Mouse (Mus musculus): ENCODE results near the gene Gm21972. TPM values are rescaled to one million over a fixed set of nuclear protein-coding genes. Genes with fewer than 3 reads are reported as not detected.

The Gm21972 gene
- polyA plus RNA-seq, 1 experiment from 2014 or later: not detected

GRCm38 (mm10) chr1:86189034-86189702 is 55.7 kb downstream of the Gm21972 start:
- H3K4me1 ChIP-seq (replicated peaks): no peaks in the 10 kb centered on the region
- no peak overlapping the region for H3K4me2 ChIP-seq
- 62% methylated on average over 6 of the region's 6 CpGs for WGBS (ENCODE audit: insufficient replicate concordance)
- H3K9me3 ChIP-seq (replicated peaks): no peaks in the 10 kb centered on the region
- H3K36me3 ChIP-seq (replicated peaks): no peaks in the 10 kb centered on the region; the same call in 1 of the 2 replicates
- no peak overlapping the region for H3K4me3 ChIP-seq (replicated peaks)
- H3K9ac ChIP-seq: no peak overlapping the region
- H3K27me3 ChIP-seq: no peaks in the 10 kb centered on the region
- H3K27ac ChIP-seq (replicated peaks): no peak overlapping the region
- no peak for ATAC-seq (ENCODE audit: insufficient read depth)

GRCm38 (mm10) chr1:86190843-86191242 is 57.4 kb downstream of the Gm21972 start:
- Histone ChIP-seq H3K9ac (no peak overlapping the region), H3K27me3 (no peaks in the 10 kb centered on the region), H3K4me3 (replicated peaks) (no peak overlapping the region), H3K4me1 (replicated peaks) (no peaks in the 10 kb centered on the region), H3K9me3 (replicated peaks) (no peaks in the 10 kb centered on the region), H3K27ac (replicated peaks) (no peak overlapping the region), H3K36me3 (replicated peaks) (no peaks in the 10 kb centered on the region; the same call in 1 of the 2 replicates), H3K4me2 (no peak overlapping the region)
- no peak for ATAC-seq (ENCODE audit: insufficient read depth)
- whole genome bisulfite sequencing (ENCODE audit: insufficient replicate concordance): 48% methylated on average over 6 of the region's 6 CpGs

GRCm38 (mm10) chr1:86194044-86194443 is 60.6 kb downstream of the Gm21972 start:
- no peak overlapping the region for H3K4me2 ChIP-seq
- no peaks in the 10 kb centered on the region for H3K27me3 ChIP-seq
- H3K9ac ChIP-seq: no peak overlapping the region
- no peak overlapping the region for H3K4me3 ChIP-seq (replicated peaks)
- no peak overlapping the region for H3K27ac ChIP-seq (replicated peaks)
- no peaks in the 10 kb centered on the region for H3K4me1 ChIP-seq (replicated peaks)
- no peaks in the 10 kb centered on the region for H3K9me3 ChIP-seq (replicated peaks)
- ATAC-seq (ENCODE audit: insufficient read depth): no peak
- peaks cover 11% of the 10 kb centered on the region for H3K36me3 ChIP-seq (replicated peaks)
- WGBS (ENCODE audit: insufficient replicate concordance): 58% methylated on average over 7 of the region's 7 CpGs

DNA sequence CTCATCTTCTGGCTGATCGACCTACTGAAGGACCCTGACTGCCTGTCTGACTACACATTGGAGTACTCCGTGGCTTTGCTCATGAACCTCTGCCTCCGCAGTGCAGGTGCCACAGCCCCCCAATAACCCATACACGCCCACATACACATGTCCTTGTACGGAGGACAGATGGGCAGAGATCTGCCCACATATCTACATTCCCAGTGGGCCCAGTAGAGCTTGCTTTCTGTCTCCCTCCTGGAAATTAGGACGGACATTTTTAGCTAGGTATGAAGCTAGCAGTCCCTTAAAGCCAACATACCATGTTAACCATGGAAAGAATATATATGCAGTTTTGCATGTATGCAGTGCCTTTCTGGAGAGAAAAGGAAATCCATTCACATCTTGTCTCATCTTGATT is 64.8 kb downstream of the Gm21972 start:
- 74% methylated on average over 6 of the region's 6 CpGs for WGBS (ENCODE audit: insufficient replicate concordance)
- Histone ChIP-seq H3K36me3 (replicated peaks) (peaks cover 44% of the 10 kb centered on the region), H3K9me3 (replicated peaks) (no peaks in the 10 kb centered on the region), H3K27ac (replicated peaks) (no peak overlapping the region), H3K4me3 (replicated peaks) (no peak overlapping the region), H3K27me3 (no peaks in the 10 kb centered on the region), H3K9ac (no peak overlapping the region), H3K4me2 (no peak overlapping the region), H3K4me1 (replicated peaks) (no peaks in the 10 kb centered on the region)
- ATAC-seq (ENCODE audit: insufficient read depth): no peak

DNA sequence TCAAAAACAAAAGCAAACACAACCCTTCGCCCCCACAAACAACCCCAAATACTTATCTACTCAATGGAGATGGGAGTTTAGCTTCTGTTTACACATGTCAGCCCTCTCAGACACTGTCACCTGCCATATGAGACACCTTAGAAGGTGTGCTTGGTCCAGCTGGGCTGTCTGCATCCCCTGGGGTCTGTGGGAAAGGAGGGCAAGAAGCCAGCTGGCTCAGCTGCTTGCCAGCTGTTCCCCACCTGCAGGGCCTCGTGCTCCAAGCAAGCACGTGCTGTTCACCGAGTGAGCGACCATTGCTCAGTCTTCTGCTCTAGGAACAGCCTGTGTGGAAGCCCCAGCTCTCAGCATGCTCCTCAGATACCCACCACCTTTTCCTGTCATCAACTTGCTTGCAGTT is 65.6 kb downstream of the Gm21972 start:
- Histone ChIP-seq H3K9me3 (replicated peaks) (no peaks in the 10 kb centered on the region), H3K4me1 (replicated peaks) (no peaks in the 10 kb centered on the region), H3K27ac (replicated peaks) (no peak overlapping the region), H3K36me3 (replicated peaks) (peaks cover 52% of the 10 kb centered on the region), H3K9ac (no peak overlapping the region), H3K4me2 (no peak overlapping the region), H3K27me3 (no peaks in the 10 kb centered on the region), H3K4me3 (replicated peaks) (no peak overlapping the region)
- ATAC-seq (ENCODE audit: insufficient read depth): no peak
- 83% methylated on average over 5 of the region's 5 CpGs for WGBS (ENCODE audit: insufficient replicate concordance)

DNA sequence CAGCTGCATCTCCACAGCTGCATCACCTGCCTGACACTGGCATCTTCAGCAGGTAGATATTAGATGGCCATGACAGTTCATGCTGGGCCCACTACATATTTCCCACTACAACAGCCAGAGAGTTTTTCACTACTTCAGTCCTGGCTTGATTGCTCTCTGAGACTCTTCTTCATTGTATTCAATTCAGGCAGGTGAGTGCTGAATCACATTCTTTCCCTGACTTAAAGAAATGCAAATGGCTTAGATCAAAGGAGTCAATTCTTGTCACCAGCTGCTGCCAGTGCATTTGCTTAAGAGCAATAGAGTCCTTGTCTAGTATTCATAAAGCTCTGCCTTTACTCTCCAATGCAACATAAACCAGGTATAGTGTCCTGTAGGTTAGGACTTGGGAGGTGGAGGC is 67.9 kb downstream of the Gm21972 start:
- Histone ChIP-seq H3K4me1 (replicated peaks) (no peaks in the 10 kb centered on the region), H3K9me3 (replicated peaks) (no peaks in the 10 kb centered on the region), H3K27me3 (no peaks in the 10 kb centered on the region), H3K9ac (no peak overlapping the region), H3K4me2 (no peak overlapping the region), H3K27ac (replicated peaks) (no peak overlapping the region), H3K4me3 (replicated peaks) (no peak overlapping the region), H3K36me3 (replicated peaks) (peaks cover 50% of the 10 kb centered on the region)
- ATAC-seq (ENCODE audit: insufficient read depth): no peak

DNA sequence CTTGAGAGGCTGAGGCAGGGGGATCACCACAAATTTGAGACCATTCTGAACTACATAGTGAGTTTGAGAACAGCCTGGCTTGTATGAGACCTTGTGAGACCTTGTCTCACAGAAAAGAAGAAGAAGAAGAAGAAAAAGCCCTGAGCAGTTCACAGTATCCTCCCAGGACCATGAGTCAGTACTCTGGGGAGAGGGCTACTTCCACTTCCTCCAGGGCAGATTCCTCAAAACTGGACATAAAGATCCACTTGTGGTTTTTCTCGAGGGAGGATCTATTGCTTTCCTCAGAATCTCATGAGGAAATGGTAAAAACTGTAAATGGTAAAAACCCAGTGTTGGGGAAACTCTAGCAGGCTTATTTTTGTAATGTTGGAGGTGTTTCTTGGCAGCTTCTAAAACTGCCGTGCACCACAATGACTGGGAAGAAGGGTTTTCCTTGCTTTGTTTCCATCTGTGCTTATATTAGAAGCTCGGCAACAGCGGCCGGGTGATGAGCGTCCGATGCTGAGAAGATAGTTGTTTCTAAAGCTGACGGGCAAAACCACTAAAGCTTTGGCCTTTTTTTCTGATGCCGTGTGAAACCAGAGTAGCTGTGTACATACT is 69.3 kb downstream of the Gm21972 start:
- Histone ChIP-seq H3K36me3 (replicated peaks) (peaks cover 50% of the 10 kb centered on the region), H3K4me3 (replicated peaks) (no peak overlapping the region), H3K4me1 (replicated peaks) (no peaks in the 10 kb centered on the region), H3K27me3 (no peaks in the 10 kb centered on the region), H3K4me2 (no peak overlapping the region), H3K27ac (replicated peaks) (no peak overlapping the region), H3K9me3 (replicated peaks) (no peaks in the 10 kb centered on the region), H3K9ac (no peak overlapping the region)
- 77% methylated on average over 9 of the region's 9 CpGs for WGBS (ENCODE audit: insufficient replicate concordance)
- ATAC-seq (ENCODE audit: insufficient read depth): no peak

GRCm38 (mm10) chr1:86210676-86211075 is 77.2 kb downstream of the Gm21972 start:
- no peaks in the 10 kb centered on the region for H3K27me3 ChIP-seq
- no peak overlapping the region for H3K4me3 ChIP-seq (replicated peaks)
- no peak overlapping the region for H3K9ac ChIP-seq
- 0 out of 2 replicates have a peak overlapping the region, but pooled peaks have one; percentile 58 for H3K27ac ChIP-seq (replicated peaks)
- 74% methylated on average over 7 of the region's 7 CpGs for WGBS (ENCODE audit: insufficient replicate concordance)
- H3K4me2 ChIP-seq: peak overlapping the region; percentile 49
- peaks cover 38% of the 10 kb centered on the region for H3K4me1 ChIP-seq (replicated peaks)
- H3K36me3 ChIP-seq (replicated peaks): peaks cover 30% of the 10 kb centered on the region; the same call in 1 of the 2 replicates
- no peak for ATAC-seq (ENCODE audit: insufficient read depth)
- no peaks in the 10 kb centered on the region for H3K9me3 ChIP-seq (replicated peaks)

- WGBS (ENCODE audit: insufficient replicate concordance): 13% methylated on average over 1 of the region's 1 CpGs
- H3K4me1 ChIP-seq (replicated peaks): peaks cover 38% of the 10 kb centered on the region
These were observed 78.1 kb downstream of the Gm21972 start for GRCm38 (mm10) chr1:86211498-86211897.

More at GRCm38 (mm10) chr1:86211498-86211897, 78.1 kb downstream of the Gm21972 start:
- H3K36me3 ChIP-seq (replicated peaks): peaks cover 30% of the 10 kb centered on the region; the same call in 1 of the 2 replicates
- H3K4me2 ChIP-seq: peak overlapping the region; percentile 49
- peak; percentile 96 for ATAC-seq (ENCODE audit: insufficient read depth)
- no peak overlapping the region for H3K4me3 ChIP-seq (replicated peaks)
- no peaks in the 10 kb centered on the region for H3K27me3 ChIP-seq
- H3K9me3 ChIP-seq (replicated peaks): no peaks in the 10 kb centered on the region
- peak overlapping the region; percentile 58; the same call in 1 of the 2 replicates for H3K27ac ChIP-seq (replicated peaks)
- 0 out of 2 replicates have a peak overlapping the region, but pooled peaks have one; percentile 2 for H3K9ac ChIP-seq

Measured in liver, embryonic 15.5 days (tissue).